Mouse (Mus musculus) 3134 (cell line): Measurements from ENCODE around the gene Olfr1239.

Experiments used
- DNase-seq: peaks from one replicate; pipeline ENCODE4 v3.0.0-alpha.2; 2011; ENCODE audit warnings: low spot score; ENCODE audit not compliant: insufficient read length; ENCODE audit errors: extremely low read depth

Olfr1239 gene

GRCm38 (mm10) chr2:89420307-89420706, at the start of gene Olfr1239:
Olfr1239 (minus strand) TSS chr2:89420407.
- DNase-seq, result no peak

- no peak for DNase-seq
These were observed 22.7 kb upstream of the Olfr1239 start, which contains the start of gene Olfr1240 for GRCm38 (mm10) chr2:89442900-89443299. Olfr1240 (minus strand) TSS chr2:89443000.

- no peak for DNase-seq
These were observed 5.7 kb downstream of the Olfr1239 start for GRCm38 (mm10) chr2:89414557-89414956.

- no peak for DNase-seq
These were observed 10.6 kb downstream of the Olfr1239 start, which contains the start of gene Olfr1238 for GRCm38 (mm10) chr2:89409576-89409975. Olfr1238 (minus strand) TSS chr2:89409676.

GRCm38 (mm10) chr2:89400882-89401281, 19.3 kb downstream of the Olfr1239 start:
- no peak for DNase-seq
